Mouse (Mus musculus) kidney, postnatal 25 days (tissue): ENCODE measurements around the gene Ankrd35.
"Not testable (repeated sequence)": the region's sequence is repeated elsewhere in the genome, so short reads cannot be mapped to it uniquely, and the experiment has no call there.

Experiments used
- DNase-seq, 2 experiments: peaks; one replicate each; pipeline ENCODE4 v3.0.0; 2021; ENCODE audit warnings: mixed read lengths in 2 of 2

Ankrd35 gene

GRCm38 (mm10) chr3:96674442-96674841, 4.5 kb downstream of the Ankrd35 start:
- DNase-seq = no peak

GRCm38 (mm10) chr3:96675171-96675570, 5.2 kb downstream of the Ankrd35 start:
- DNase-seq = no peak

GRCm38 (mm10) chr3:96675690-96676089, 5.8 kb downstream of the Ankrd35 start:
- no peak for DNase-seq

- DNase-seq = no peak
Observed at GRCm38 (mm10) chr3:96678456-96678855, 8.5 kb downstream of the Ankrd35 start.

GRCm38 (mm10) chr3:96679159-96679674, 9.3 kb downstream of the Ankrd35 start:
- DNase-seq = no peak

- no peak for DNase-seq
Observed at GRCm38 (mm10) chr3:96680269-96680956, 10.5 kb downstream of the Ankrd35 start.

- DNase-seq = no peak
Observed at GRCm38 (mm10) chr3:96683496-96683895, 13.6 kb downstream of the Ankrd35 start.

GRCm38 (mm10) chr3:96684151-96684821, 14.4 kb downstream of the Ankrd35 start:
- DNase-seq = no peak

- no peak for DNase-seq
Observed at GRCm38 (mm10) chr3:96684822-96685156, 14.9 kb downstream of the Ankrd35 start.

- DNase-seq = not testable (repeated sequence)
Observed at GRCm38 (mm10) chr3:96686057-96686456, 16.1 kb downstream of the Ankrd35 start.

GRCm38 (mm10) chr3:96688854-96689253, 18.9 kb downstream of the Ankrd35 start:
- DNase-seq = no peak

- DNase-seq = no peak
Observed at GRCm38 (mm10) chr3:96690298-96690697, 20.4 kb downstream of the Ankrd35 start.

- DNase-seq = no peak
Observed at GRCm38 (mm10) chr3:96692506-96692905, 22.6 kb downstream of the Ankrd35 start.

- no peak for DNase-seq
Observed at GRCm38 (mm10) chr3:96693579-96693978, 23.6 kb downstream of the Ankrd35 start.

GRCm38 (mm10) chr3:96696198-96696765, 26.4 kb downstream of the Ankrd35 start, which contains the start of gene Pias3:
Pias3 (plus strand) TSS chr3:96696384.
- peak; percentile 89 to 95 for DNase-seq

- DNase-seq = peak; percentile 89 to 96
Observed at GRCm38 (mm10) chr3:96696766-96697732, 27.1 kb downstream of the Ankrd35 start.

- DNase-seq = no peak
Observed at GRCm38 (mm10) chr3:96698993-96699690, 29.2 kb downstream of the Ankrd35 start.

- peak in 1 of 2 experiments; percentile 56 for DNase-seq
Observed at GRCm38 (mm10) chr3:96700376-96700775, 30.4 kb downstream of the Ankrd35 start.

GRCm38 (mm10) chr3:96701003-96701402, 31.1 kb downstream of the Ankrd35 start:
- no peak for DNase-seq

GRCm38 (mm10) chr3:96704778-96705177, 34.8 kb downstream of the Ankrd35 start:
- peak in 1 of 2 experiments; percentile 30 for DNase-seq

- no peak for DNase-seq
Observed at GRCm38 (mm10) chr3:96706217-96706616, 36.3 kb downstream of the Ankrd35 start.

GRCm38 (mm10) chr3:96706984-96707383, 37.1 kb downstream of the Ankrd35 start:
- DNase-seq = no peak
